Mouse (Mus musculus) intestine, embryonic 14.5 days (tissue): ENCODE measurements around the gene Cd209f. TPM values are rescaled to one million over a fixed set of nuclear protein-coding genes. Genes with fewer than 3 reads are reported as not detected.
"Not testable (repeated sequence)": the region's sequence is repeated elsewhere in the genome, so short reads cannot be mapped to it uniquely, and the experiment has no call there.

Source experiments
- ATAC-seq: fragments of 200-750 bp; cut with Nextera tagmentation; replicated peaks from 2 replicates; pipeline ENCODE4 v1.8.0; 2017; ENCODE audit warnings: low read depth, moderate number of reproducible peaks, moderate TSS enrichment, moderate library complexity; ENCODE audit not compliant: low FRiP score, low TSS enrichment
- DNase-seq: peaks from one replicate; pipeline ENCODE4 v3.0.0-alpha.2; 2018; ENCODE audit warnings: low spot score
- H3K27ac ChIP-seq: fragments of 300-500 bp; sonication (generic); 2 replicates; pipeline ENCODE4 v1.5.1; 2014; ENCODE audit warnings: low read depth, mild to moderate bottlenecking, control low read depth
- H3K27me3 ChIP-seq: fragments of 300-500 bp; sonication (generic); replicated peaks from 2 replicates; pipeline ENCODE4 v1.6.1; 2014; ENCODE audit warnings: low read length, control low read depth; ENCODE audit not compliant: control insufficient read depth, insufficient read depth
- H3K36me3 ChIP-seq: fragments of 300-500 bp; sonication (generic); 2 replicates; pipeline ENCODE4 v1.6.1; 2014; ENCODE audit warnings: low read length, control low read depth; ENCODE audit not compliant: control insufficient read depth, insufficient read depth
- H3K4me1 ChIP-seq: fragments of 300-500 bp; sonication (generic); replicated peaks from 2 replicates; pipeline ENCODE4 v1.6.1; 2014; ENCODE audit warnings: low read length, control low read depth, mixed read lengths; ENCODE audit not compliant: control insufficient read depth, insufficient read depth
- H3K4me2 ChIP-seq: fragments of 300-500 bp; sonication (generic); 2 replicates; pipeline ENCODE4 v1.6.1; 2014; ENCODE audit warnings: low read length
- H3K4me3 ChIP-seq: fragments of 300-500 bp; sonication (generic); 2 replicates; pipeline ENCODE4 v1.5.1; 2014; ENCODE audit warnings: low read depth, low read length, control low read depth, mixed read lengths
- H3K9ac ChIP-seq: fragments of 300-500 bp; sonication (generic); 2 replicates; pipeline ENCODE4 v1.6.1; 2014; ENCODE audit warnings: mild to moderate bottlenecking, low read length
- H3K9me3 ChIP-seq: fragments of 300-500 bp; sonication (generic); 2 replicates; pipeline ENCODE4 v1.6.1; 2016; ENCODE audit warnings: low read length, control low read depth; ENCODE audit not compliant: control insufficient read depth
- WGBS: fragments of 180-500 bp; shearing (Covaris S2); extraction: QIAGEN DNeasy Blood & Tissue Kit; methylation state at CpG from one replicate; pipeline ENCODE4 v1.1.7; 2014; 5-methylcytosine and 5-hydroxymethylcytosine counted together
- polyA plus RNA-seq: library from polyadenylated mRNA; unstranded; fragments of >200 nt; fragmentation: Nextera tagmentation; extraction: Ambion mirVana; gene quantifications from 2 replicates; pipeline ENCODE4 v1.2.1, GENCODE M21; 2014

Gene Cd209f
- polyA plus RNA-seq: not detected in 2 replicates

- not testable (repeated sequence) for H3K27ac ChIP-seq, H3K9me3 ChIP-seq, H3K4me1 ChIP-seq, H3K4me3 ChIP-seq, H3K27me3 ChIP-seq, H3K36me3 ChIP-seq, ATAC-seq, H3K9ac ChIP-seq, H3K4me2 ChIP-seq, DNase-seq
- 75% methylated on average over 1 of the region's 2 CpGs for WGBS
Measured at GRCm38 (mm10) chr8:4105735-4106134, at the start of gene Cd209f. Gene Cd209f, minus strand, starts transcription at chr8:4105835.

GRCm38 (mm10) chr8:4154878-4155277 is 49.2 kb upstream of the Cd209f start:
- 0 out of 2 replicates have a peak, but pooled peaks cover 4% of the 10 kb centered on the region for H3K9me3 ChIP-seq
- H3K27me3 ChIP-seq: no peaks in the 10 kb centered on the region
- H3K4me1 ChIP-seq: no peaks in the 10 kb centered on the region
- no peak overlapping the region for H3K4me2 ChIP-seq
- no peak overlapping the region for H3K4me3 ChIP-seq
- H3K36me3 ChIP-seq: no peaks in the 10 kb centered on the region
- H3K9ac ChIP-seq: no peak overlapping the region
- ATAC-seq: no peak
- no peak overlapping the region for H3K27ac ChIP-seq
- DNase-seq: no peak

GRCm38 (mm10) chr8:4147272-4147671 is 41.6 kb upstream of the Cd209f start:
- no peaks in the 10 kb centered on the region for H3K27me3 ChIP-seq
- DNase-seq (no peak), ATAC-seq (no peak)
- H3K4me1 ChIP-seq: no peaks in the 10 kb centered on the region
- H3K4me2 ChIP-seq: no peak overlapping the region
- 0 out of 2 replicates have a peak, but pooled peaks cover 4% of the 10 kb centered on the region for H3K9me3 ChIP-seq
- H3K4me3 ChIP-seq: no peak overlapping the region
- 57% methylated on average over 1 of the region's 1 CpGs for WGBS
- no peak overlapping the region for H3K27ac ChIP-seq
- no peaks in the 10 kb centered on the region for H3K36me3 ChIP-seq
- no peak overlapping the region for H3K9ac ChIP-seq

- Histone ChIP-seq H3K9ac (no peak overlapping the region), H3K4me1 (no peaks in the 10 kb centered on the region), H3K9me3 (no peaks in the 10 kb centered on the region), H3K27me3 (no peaks in the 10 kb centered on the region), H3K4me3 (no peak overlapping the region), H3K4me2 (no peak overlapping the region), H3K36me3 (no peaks in the 10 kb centered on the region), H3K27ac (no peak overlapping the region)
- DNase-seq (no peak), ATAC-seq (no peak)
- 60% methylated on average over 3 of the region's 3 CpGs for WGBS
Measured at GRCm38 (mm10) chr8:4141721-4142120, 36.1 kb upstream of the Cd209f start.

- H3K27ac ChIP-seq: no peak overlapping the region
- no peaks in the 10 kb centered on the region for H3K4me1 ChIP-seq
- no peaks in the 10 kb centered on the region for H3K27me3 ChIP-seq
- DNase-seq (peak; percentile 89), ATAC-seq (peak; percentile 58)
- H3K4me2 ChIP-seq: peak overlapping the region; percentile 23; the same call in 1 of the 2 replicates
- no peaks in the 10 kb centered on the region for H3K9me3 ChIP-seq
- no peaks in the 10 kb centered on the region for H3K36me3 ChIP-seq
- WGBS: 14% methylated on average over 12 of the region's 12 CpGs
- no peak overlapping the region for H3K4me3 ChIP-seq
- no peak overlapping the region for H3K9ac ChIP-seq
Measured at GRCm38 (mm10) chr8:4139660-4140646, 34.3 kb upstream of the Cd209f start.

GRCm38 (mm10) chr8:4133798-4134197 is 28.2 kb upstream of the Cd209f start, which contains the start of gene Cd209g:
Gene Cd209g, plus strand, starts transcription at chr8:4134098.
- WGBS: 93% methylated on average over 10 of the region's 10 CpGs
- H3K9me3 ChIP-seq: no peaks in the 10 kb centered on the region
- no peak within 1 kb of the TSS for H3K4me3 ChIP-seq
- no peak within 1 kb of the TSS for H3K4me2 ChIP-seq
- DNase-seq (no peak), ATAC-seq (no peak)
- no peak within 1 kb of the TSS for H3K27ac ChIP-seq
- no peak within 1 kb of the TSS for H3K9ac ChIP-seq
- H3K4me1 ChIP-seq: no peaks in the 10 kb centered on the region
- no peaks in the 10 kb centered on the region for H3K36me3 ChIP-seq
- no peaks in the 10 kb centered on the region for H3K27me3 ChIP-seq

GRCm38 (mm10) chr8:4088514-4088913 is 17.1 kb downstream of the Cd209f start:
- not testable (repeated sequence) for H3K4me2 ChIP-seq, DNase-seq, H3K27ac ChIP-seq, H3K9ac ChIP-seq, ATAC-seq, H3K36me3 ChIP-seq, H3K9me3 ChIP-seq, H3K4me3 ChIP-seq, H3K27me3 ChIP-seq, H3K4me1 ChIP-seq
- WGBS: 88% methylated on average over 3 of the region's 3 CpGs

- not testable (repeated sequence) for H3K9ac ChIP-seq, H3K4me2 ChIP-seq, DNase-seq, H3K36me3 ChIP-seq, H3K9me3 ChIP-seq, H3K4me3 ChIP-seq, H3K27ac ChIP-seq, H3K4me1 ChIP-seq, H3K27me3 ChIP-seq, ATAC-seq
- WGBS: 41% methylated on average over 32 of the region's 33 CpGs
Measured at GRCm38 (mm10) chr8:4087180-4087722, 18.4 kb downstream of the Cd209f start.
